Mouse (Mus musculus): ENCODE measurements around the gene Tnr. TPM values are rescaled to one million over a fixed set of nuclear protein-coding genes. Genes with fewer than 3 reads are reported as not detected.

Tnr gene
- polyA plus RNA-seq, 1 experiment = not detected

DNA sequence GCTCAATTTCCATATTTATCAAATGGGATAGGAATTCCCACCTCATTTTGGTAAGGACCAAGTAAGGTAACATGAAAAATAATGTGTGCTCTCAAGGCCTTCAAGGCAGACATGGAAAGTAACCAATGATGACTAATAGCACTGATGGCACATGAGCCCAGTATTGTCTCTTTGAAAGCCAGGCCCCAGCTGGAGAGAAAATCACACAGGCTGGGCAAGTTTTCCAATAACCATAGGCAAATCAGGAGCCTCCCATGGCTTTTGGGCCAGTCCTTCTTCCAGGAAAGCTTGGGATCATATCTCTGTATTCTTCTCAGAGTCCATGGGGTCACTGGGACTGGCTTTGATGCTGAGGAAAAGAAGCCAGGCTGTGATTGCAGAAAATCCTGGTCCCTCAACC, 280.1 kb downstream of the Tnr start:
- no peak overlapping the region for H3K27ac ChIP-seq (ENCODE audit: control insufficient read depth, insufficient read depth, low read depth, low read length, poor library complexity)
- TF ChIP-seq CTCF (IDR thresholded peaks at IDR 0.05; ENCODE audit: control insufficient read depth, insufficient read depth, low read length) (no peak), POLR2A (IDR thresholded peaks at IDR 0.05; ENCODE audit: borderline replicate concordance, control insufficient read depth, low read depth, low read length) (no peak)
- no peaks in the 10 kb centered on the region for H3K4me1 ChIP-seq (ENCODE audit: control insufficient read depth, insufficient read depth, low read length)
- H3K4me3 ChIP-seq (replicated peaks; ENCODE audit: control insufficient read depth, low read depth, low read length) = no peak overlapping the region

DNA sequence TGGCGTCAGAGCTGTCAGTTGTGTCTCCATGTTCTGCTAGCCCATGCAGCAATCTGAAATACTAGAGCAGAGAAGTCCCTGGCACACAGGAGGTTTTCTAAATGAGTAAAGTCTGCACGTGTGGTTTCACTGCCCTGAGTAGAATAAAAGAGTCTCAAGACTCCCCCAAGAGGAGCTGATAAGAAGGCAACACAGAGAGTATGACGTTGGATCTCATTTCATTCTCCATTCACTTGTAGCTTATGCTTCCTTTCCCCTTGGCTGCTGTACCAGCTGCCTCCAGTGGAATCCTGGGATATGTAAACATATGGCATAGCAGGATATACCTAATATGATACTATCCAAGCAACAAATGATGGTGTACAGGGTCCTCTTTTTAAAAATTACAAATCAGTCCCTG, 285.9 kb downstream of the Tnr start:
- WGBS = 31% methylated on average over 3 of the region's 3 CpGs
- H3K4me1 ChIP-seq (ENCODE audit: control insufficient read depth, insufficient read depth, low read length) = no peaks in the 10 kb centered on the region; the same call in 1 of the 2 replicates
- TF ChIP-seq CTCF (IDR thresholded peaks at IDR 0.05; ENCODE audit: control insufficient read depth, insufficient read depth, low read length) = no peak
- no peak for TF ChIP-seq POLR2A (IDR thresholded peaks at IDR 0.05; ENCODE audit: borderline replicate concordance, control insufficient read depth, low read depth, low read length)

DNA sequence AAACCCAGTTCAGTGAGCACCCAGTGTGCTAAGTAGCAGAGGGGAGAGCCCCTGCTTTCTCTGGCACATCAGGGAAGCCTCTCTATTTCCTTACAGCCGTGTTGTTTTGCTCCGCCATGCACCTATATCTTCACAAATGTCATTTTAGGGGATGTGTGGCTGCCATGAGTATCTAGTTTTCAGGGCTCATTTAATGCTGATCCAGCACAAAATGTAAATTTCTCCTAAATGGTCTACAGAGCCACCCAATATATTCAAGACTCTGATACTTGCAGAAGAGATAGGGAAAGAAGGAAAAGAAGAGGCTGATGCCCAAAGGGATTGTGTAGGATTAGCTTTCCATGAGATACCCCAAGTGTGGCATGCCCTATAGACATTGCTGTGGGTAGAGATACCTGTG, 288.2 kb downstream of the Tnr start:
- TF ChIP-seq POLR2A (IDR thresholded peaks at IDR 0.05; ENCODE audit: borderline replicate concordance, control insufficient read depth, low read depth, low read length) = no peak
- TF ChIP-seq CTCF (IDR thresholded peaks at IDR 0.05; ENCODE audit: control insufficient read depth, insufficient read depth, low read length) = no peak
- H3K4me3 ChIP-seq (replicated peaks; ENCODE audit: control insufficient read depth, low read depth, low read length) = no peak overlapping the region
- H3K4me1 ChIP-seq (ENCODE audit: control insufficient read depth, insufficient read depth, low read length) = no peaks in the 10 kb centered on the region; the same call in 1 of the 2 replicates
- H3K27ac ChIP-seq (ENCODE audit: control insufficient read depth, insufficient read depth, low read depth, low read length, poor library complexity) = no peak overlapping the region
- WGBS = 85% methylated on average over 2 of the region's 2 CpGs

More for the DNA sequence above, 285.9 kb downstream of the Tnr start:
- Histone ChIP-seq H3K27ac (ENCODE audit: control insufficient read depth, insufficient read depth, low read depth, low read length, poor library complexity) (no peak overlapping the region), H3K4me3 (replicated peaks; ENCODE audit: control insufficient read depth, low read depth, low read length) (no peak overlapping the region)

DNA sequence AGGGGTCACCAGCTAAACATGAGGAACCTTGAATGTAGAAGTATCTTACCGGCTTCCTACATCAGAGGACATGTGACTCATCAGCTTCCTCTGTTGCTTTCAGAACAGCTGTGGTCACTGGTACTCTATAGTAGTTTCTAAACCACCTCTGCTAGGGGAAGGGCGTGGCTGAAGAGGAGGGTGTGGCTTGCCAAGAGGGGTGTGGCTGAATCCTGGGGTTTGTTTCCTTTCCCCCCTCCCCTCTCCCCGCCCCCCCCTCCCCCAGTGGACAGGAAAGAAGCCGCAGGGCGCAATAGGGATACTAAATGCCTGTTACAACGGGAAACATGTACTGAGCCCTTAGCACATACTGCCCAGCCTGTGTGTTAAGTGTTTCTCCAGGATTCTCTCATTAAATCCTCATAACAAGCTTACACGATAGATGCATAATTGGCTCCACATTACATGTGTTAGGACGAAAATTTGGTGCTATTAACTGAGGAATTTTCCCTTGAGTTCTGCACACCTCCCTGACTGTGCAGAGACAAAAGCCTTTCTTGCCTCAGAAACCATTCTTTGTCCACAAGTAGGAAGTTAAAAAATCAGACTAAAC, 289.3 kb downstream of the Tnr start:
- Histone ChIP-seq H3K4me1 (ENCODE audit: control insufficient read depth, insufficient read depth, low read length) (no peaks in the 10 kb centered on the region; the same call in 1 of the 2 replicates), H3K4me3 (replicated peaks; ENCODE audit: control insufficient read depth, low read depth, low read length) (no peak overlapping the region), H3K27ac (ENCODE audit: control insufficient read depth, insufficient read depth, low read depth, low read length, poor library complexity) (no peak overlapping the region; the same call in 1 of the 2 replicates)
- TF ChIP-seq POLR2A (IDR thresholded peaks at IDR 0.05; ENCODE audit: borderline replicate concordance, control insufficient read depth, low read depth, low read length) = no peak
- no peak for TF ChIP-seq CTCF (IDR thresholded peaks at IDR 0.05; ENCODE audit: control insufficient read depth, insufficient read depth, low read length)
- 8% methylated on average over 7 of the region's 8 CpGs for WGBS

DNA sequence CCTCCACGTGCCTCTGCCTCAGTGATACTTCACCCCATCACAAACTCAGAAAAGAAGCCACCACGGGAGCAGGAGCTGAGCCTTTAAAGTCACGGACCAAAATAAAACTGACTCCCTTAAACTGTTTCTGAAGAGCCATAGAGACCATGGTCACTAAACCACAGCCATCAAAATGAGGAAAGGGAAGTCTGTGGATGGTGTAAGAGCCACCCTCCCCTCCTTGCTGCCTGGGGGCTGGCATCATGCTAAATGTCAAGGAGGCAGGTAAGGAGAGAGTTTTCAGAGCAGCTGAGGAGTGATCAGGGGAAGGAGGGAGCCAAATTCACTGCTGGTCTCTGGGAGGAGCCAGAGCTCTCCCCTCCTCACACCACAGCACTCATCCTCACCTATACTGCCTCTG, 290.8 kb downstream of the Tnr start:
- H3K4me3 ChIP-seq (replicated peaks; ENCODE audit: control insufficient read depth, low read depth, low read length) = peak overlapping the region; percentile 23
- TF ChIP-seq POLR2A (IDR thresholded peaks at IDR 0.05; ENCODE audit: borderline replicate concordance, control insufficient read depth, low read depth, low read length) (no peak), CTCF (IDR thresholded peaks at IDR 0.05; ENCODE audit: control insufficient read depth, insufficient read depth, low read length) (no peak)
- peak overlapping the region; percentile 74 for H3K27ac ChIP-seq (ENCODE audit: control insufficient read depth, insufficient read depth, low read depth, low read length, poor library complexity)
- WGBS = 5% methylated on average over 3 of the region's 3 CpGs
- H3K4me1 ChIP-seq (ENCODE audit: control insufficient read depth, insufficient read depth, low read length) = no peaks in the 10 kb centered on the region; the same call in 1 of the 2 replicates

DNA sequence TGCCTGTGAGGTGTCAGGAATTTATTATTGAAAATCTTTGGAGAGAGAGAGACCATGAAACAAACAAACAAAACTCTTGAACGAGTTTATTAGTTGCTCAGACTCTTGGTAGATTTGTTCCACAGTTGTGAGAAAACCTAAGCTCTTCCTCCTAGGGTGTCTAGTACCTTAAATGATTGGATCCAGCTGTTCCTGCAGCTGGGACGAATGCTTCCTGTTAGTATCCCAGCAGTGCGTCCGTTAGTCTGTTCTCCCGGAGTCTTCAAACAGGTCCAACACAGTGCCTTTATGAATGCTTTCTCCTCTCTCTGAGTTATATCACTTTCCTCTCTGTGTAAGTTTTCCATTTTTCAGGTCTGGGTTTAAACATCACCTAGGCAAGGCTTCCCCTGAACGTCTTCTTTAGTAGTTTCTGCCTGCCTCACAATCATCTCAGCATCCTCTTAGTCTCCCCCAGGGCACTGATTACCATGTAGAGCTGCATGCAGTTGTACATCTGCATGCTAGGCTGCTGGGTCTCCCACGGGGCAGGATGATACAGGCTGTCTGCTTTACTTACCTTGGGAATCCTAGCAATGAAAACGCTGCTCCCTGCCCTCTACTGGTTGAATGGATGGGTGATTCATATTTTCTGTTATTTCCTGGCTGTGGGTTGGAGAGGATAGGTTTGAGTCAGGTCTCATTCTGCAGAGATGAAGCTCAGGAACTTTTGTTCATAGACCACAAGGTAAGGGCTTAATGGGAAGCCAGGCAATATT, 293.2 kb downstream of the Tnr start:
- 58% methylated on average over 8 of the region's 8 CpGs for WGBS
- Histone ChIP-seq H3K27ac (ENCODE audit: control insufficient read depth, insufficient read depth, low read depth, low read length, poor library complexity) (no peak overlapping the region), H3K4me3 (replicated peaks; ENCODE audit: control insufficient read depth, low read depth, low read length) (no peak overlapping the region), H3K4me1 (ENCODE audit: control insufficient read depth, insufficient read depth, low read length) (no peaks in the 10 kb centered on the region; the same call in 1 of the 2 replicates)
- no peak for TF ChIP-seq CTCF (IDR thresholded peaks at IDR 0.05; ENCODE audit: control insufficient read depth, insufficient read depth, low read length)
- TF ChIP-seq POLR2A (IDR thresholded peaks at IDR 0.05; ENCODE audit: borderline replicate concordance, control insufficient read depth, low read depth, low read length) = no peak

DNA sequence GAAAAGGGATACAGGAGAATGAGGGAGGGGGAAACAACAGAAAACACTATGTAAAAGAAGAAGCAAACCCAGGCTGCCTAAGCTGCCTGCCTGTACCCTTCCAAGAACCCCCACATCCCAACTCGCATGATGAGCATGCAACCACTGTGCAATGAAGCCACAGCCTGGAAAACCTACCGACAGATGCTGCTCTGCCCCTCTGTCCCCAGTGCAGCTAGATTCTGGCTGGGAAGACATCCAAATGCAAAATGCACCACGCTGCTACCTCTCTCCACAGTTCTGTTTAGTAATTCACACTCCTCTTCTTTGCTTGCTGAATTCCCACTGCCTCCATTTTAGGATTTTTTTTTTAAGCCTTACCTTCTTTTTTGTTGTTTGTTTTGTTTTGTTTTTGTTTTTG, 295.9 kb downstream of the Tnr start:
- Histone ChIP-seq H3K27ac (ENCODE audit: control insufficient read depth, insufficient read depth, low read depth, low read length, poor library complexity) (no peak overlapping the region), H3K4me1 (ENCODE audit: control insufficient read depth, insufficient read depth, low read length) (no peaks in the 10 kb centered on the region; the same call in 1 of the 2 replicates), H3K4me3 (replicated peaks; ENCODE audit: control insufficient read depth, low read depth, low read length) (no peak overlapping the region)
- WGBS = 57% methylated on average over 3 of the region's 3 CpGs
- TF ChIP-seq POLR2A (IDR thresholded peaks at IDR 0.05; ENCODE audit: borderline replicate concordance, control insufficient read depth, low read depth, low read length) (no peak), CTCF (IDR thresholded peaks at IDR 0.05; ENCODE audit: control insufficient read depth, insufficient read depth, low read length) (no peak)

DNA sequence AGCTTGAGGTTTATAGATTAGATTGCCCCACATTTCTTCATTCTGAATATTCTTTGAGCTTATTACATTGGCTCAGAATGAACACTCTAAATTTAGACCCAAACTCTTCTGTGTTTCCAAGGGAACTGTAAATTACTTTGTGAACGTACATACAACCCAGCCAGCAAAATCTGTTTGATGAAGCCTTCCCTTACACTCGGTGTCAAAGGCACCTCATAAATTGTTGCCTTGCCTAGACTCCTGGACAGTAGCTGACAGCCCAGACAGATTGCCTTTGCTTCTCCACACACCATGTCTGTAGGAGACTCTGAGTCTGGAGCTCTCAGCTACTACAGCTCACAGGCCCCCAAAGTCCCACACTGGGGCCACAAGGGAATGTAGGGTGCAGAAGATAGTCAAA, 298.8 kb downstream of the Tnr start:
- Histone ChIP-seq H3K4me3 (replicated peaks; ENCODE audit: control insufficient read depth, low read depth, low read length) (no peak overlapping the region), H3K27ac (ENCODE audit: control insufficient read depth, insufficient read depth, low read depth, low read length, poor library complexity) (no peak overlapping the region), H3K4me1 (ENCODE audit: control insufficient read depth, insufficient read depth, low read length) (no peaks in the 10 kb centered on the region)
- WGBS = 70% methylated on average over 2 of the region's 2 CpGs
- TF ChIP-seq CTCF (IDR thresholded peaks at IDR 0.05; ENCODE audit: control insufficient read depth, insufficient read depth, low read length) = no peak
- no peak for TF ChIP-seq POLR2A (IDR thresholded peaks at IDR 0.05; ENCODE audit: borderline replicate concordance, control insufficient read depth, low read depth, low read length)
